Mouse (Mus musculus): ENCODE measurements around the gene Prtg.

GRCm38 (mm10) chr9:72825511-72825910 lies 18.8 kb downstream of the Prtg start:
- TF ChIP-seq MAFK (IDR thresholded peaks at IDR 0.05; ENCODE audit: insufficient replicate concordance, low read length) (no peak), ZC3H11A (IDR thresholded peaks at IDR 0.05; ENCODE audit: low read depth, low read length) (no peak), CTCF (conservative IDR thresholded peaks at IDR 0.05 in 1 of 2, IDR thresholded peaks at IDR 0.05 in 1 of 2; ENCODE audit: low read depth in 2 of 2, low read length in 2 of 2) (no peak), SIN3A (IDR thresholded peaks at IDR 0.05; ENCODE audit: low read length) (no peak), CHD2 (IDR thresholded peaks at IDR 0.05; ENCODE audit: low read length) (no peak), NRF1 (IDR thresholded peaks at IDR 0.05; ENCODE audit: low read depth, low read length) (no peak), ETS1 (conservative IDR thresholded peaks at IDR 0.05; ENCODE audit: low read depth, low read length) (no peak), MAX (IDR thresholded peaks at IDR 0.05; ENCODE audit: low read length) (no peak), RAD21 (IDR thresholded peaks at IDR 0.05; ENCODE audit: low read depth, low read length) (no peak), JUN (IDR thresholded peaks at IDR 0.05; ENCODE audit: insufficient read depth, low read depth, low read length) (no peak), POLR2A (IDR thresholded peaks at IDR 0.05; ENCODE audit: low read depth, low read length) (no peak)

Measured in CH12.LX (cell line).